Mouse (Mus musculus) liver, adult 2 months (tissue): Measurements from ENCODE around the gene Taok3.

Source experiments
- CTCF ChIP-seq: fragments of 200-500 bp; IDR thresholded peaks from 2 replicates; pipeline ENCODE4 v1.5.1; 2011; ENCODE audit warnings: low read depth, low read length, control low read depth
- POLR2A ChIP-seq: fragments of 200-500 bp; IDR thresholded peaks from 2 replicates; pipeline ENCODE4 v1.6.1; 2011; ENCODE audit warnings: low read length, control low read depth; ENCODE audit not compliant: insufficient read depth; ENCODE audit errors: extremely low read depth

GRCm38 (mm10) chr5:117245170-117245569 lies 125.2 kb downstream of the Taok3 start:
- no peak for TF ChIP-seq CTCF
- TF ChIP-seq POLR2A: no peak
